Mouse (Mus musculus) layer of hippocampus, postnatal 25 days (tissue): Measurements from ENCODE around the gene Klf9. TPM values are rescaled to one million over a fixed set of nuclear protein-coding genes. Genes with fewer than 3 reads are reported as not detected.

Experiments used
- DNase-seq, 2 experiments: peaks; one replicate each; pipeline ENCODE4 v3.0.0; 2022; ENCODE audit warnings: mixed read lengths in 2 of 2, low spot score in 1 of 2; ENCODE audit errors: extremely low spot score in 1 of 2
- total RNA-seq, 2 experiments: library from RNA; stranded (reverse); gene quantifications; 2 replicates each; pipeline ENCODE4 v1.2.3; 2021

Gene Klf9
- total RNA-seq, 2 experiments from 2014 or later, result 157 to 184 TPM

DNA sequence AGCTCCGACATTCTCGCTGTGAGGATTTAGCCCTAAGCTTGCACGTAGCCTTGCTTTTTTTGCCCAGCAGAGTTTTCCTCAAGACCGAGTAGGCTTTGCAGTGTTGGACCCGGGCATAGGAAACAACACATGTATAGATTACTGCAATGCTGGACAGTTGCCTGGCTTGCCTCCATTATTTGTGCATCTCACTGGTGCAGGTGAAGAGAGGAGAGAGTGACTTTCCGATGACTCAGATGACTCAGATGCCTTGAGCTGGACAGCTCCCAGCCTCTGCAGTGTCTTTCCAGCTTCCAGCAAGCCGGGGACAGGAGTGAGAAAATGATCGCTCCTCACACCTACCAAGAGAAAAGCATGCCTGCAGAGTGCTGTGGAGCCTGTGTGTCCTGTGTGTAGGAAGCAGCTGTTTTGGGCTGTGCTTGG lies 21.4 kb downstream of the Klf9 start:
- no peak for DNase-seq

DNA sequence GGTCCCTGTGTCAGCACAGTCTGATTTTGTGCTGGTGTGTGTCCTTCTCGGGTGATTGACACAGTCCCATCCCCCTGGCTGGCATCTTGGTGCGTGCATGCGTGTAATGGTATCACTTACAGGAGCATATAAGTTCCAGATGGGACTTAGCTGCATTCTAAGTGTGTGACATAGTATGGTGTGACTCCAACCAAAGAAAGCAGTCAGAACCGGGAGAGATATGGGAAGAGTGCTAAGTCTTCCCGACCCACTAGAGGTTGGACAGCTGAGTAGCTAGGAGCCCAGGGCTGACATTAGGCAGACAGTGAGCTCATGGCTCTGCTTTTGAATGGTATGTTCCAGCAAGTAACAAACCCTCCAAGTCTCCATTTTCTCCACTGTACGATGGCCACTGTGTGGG lies 21.9 kb downstream of the Klf9 start:
- no peak for DNase-seq

DNA sequence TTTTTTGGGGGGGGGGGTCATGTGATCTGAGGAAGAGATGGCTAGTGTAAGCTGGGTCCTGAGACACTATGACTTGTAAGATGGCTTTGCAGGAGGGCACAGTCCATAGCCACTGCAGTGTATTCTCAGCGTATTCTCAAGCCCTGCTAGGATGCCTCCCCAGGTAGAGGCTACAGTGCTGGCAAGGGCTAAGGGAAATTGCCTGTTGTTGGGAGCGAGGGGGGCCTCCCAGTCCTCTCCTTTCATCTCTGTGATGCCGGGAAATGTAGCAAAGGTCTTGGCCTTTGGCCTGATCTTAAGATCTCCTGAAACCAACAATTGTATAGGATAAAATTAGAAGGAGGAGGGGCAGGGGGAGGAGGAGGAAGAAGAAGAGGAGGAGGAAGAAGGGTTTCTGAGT lies 22.3 kb downstream of the Klf9 start:
- no peak for DNase-seq

GRCm38 (mm10) chr19:23164651-23165240 lies 23.7 kb downstream of the Klf9 start:
- DNase-seq, result no peak

DNA sequence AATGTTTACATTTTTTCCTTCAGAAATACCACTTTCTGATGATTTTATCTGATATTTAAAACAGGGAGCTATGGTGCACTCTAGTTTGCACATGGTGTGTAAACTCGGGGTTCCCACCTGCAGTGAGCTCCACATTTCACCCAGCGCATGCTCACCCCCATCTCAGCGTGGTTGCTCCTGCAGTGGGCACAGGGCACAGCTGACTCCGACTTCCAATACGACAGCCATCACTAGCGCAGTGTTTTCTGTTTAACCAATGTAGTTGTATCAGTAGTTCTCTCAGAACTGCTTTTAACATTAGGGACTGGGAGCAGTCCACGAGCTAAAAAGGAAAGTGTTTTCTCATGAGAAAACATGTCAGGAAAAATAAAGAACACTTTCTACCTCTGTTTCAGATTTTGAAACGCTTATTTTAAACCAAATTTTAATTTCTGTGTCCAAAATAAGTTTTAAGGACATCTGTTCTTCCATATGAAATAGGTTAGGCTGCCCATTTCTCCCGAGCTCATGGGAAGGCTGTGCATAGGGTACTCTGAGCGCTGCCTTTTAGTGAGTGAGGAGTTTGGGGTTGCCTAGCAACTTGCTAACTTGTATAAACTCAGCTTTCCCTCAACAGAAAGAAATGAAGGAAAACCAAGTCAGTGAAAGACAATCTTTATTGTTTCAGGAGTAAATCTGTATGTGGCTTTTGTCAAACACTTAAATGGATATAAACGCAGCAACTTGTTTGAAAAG lies 25.7 kb downstream of the Klf9 start:
- no peak for DNase-seq

- no peak for DNase-seq
Observed at GRCm38 (mm10) chr19:23168899-23169658, 28.1 kb downstream of the Klf9 start.

DNA sequence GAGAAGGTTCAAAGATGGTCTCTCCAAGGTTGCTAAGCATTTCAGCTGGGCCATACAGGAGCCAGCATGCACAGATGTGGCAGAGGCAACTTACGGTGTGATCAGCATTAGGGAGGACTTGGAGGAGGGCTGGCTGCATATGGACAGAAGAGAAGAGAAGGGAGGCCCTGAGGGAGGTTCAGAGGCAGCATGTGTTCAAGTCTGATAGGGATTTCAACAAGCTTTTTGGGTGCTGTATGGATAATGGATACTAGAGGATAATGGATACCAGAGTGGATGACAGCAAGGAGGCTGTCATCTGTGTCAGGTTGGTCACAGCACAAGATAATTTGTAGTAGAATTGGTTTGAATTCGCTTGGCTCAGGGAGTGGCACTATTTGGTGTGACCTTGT lies 28.6 kb downstream of the Klf9 start:
- DNase-seq, result no peak

DNA sequence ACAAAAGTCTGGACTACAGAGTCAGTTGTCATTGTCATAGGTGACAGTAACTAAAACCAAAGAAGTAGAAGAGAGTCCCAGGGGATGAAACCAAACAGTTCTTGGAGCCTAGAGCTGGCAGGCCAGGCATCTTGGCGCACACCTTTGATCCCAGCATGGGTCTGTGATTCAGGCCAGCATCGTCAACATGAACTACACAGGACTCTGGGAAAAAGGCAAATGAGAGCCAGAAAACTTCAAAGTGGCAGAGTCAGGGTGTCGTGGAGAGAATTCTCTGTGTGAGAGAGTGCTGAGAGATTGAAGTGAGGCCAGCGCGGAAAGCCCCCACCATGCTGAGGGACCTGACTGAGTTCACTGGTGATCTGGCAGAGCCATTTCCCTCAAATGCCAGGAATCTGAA lies 29.4 kb downstream of the Klf9 start:
- DNase-seq, result no peak

- no peak for DNase-seq
Observed at GRCm38 (mm10) chr19:23171136-23171535, 30.1 kb downstream of the Klf9 start.

GRCm38 (mm10) chr19:23175090-23175489 lies 34.1 kb downstream of the Klf9 start:
- no peak for DNase-seq

DNA sequence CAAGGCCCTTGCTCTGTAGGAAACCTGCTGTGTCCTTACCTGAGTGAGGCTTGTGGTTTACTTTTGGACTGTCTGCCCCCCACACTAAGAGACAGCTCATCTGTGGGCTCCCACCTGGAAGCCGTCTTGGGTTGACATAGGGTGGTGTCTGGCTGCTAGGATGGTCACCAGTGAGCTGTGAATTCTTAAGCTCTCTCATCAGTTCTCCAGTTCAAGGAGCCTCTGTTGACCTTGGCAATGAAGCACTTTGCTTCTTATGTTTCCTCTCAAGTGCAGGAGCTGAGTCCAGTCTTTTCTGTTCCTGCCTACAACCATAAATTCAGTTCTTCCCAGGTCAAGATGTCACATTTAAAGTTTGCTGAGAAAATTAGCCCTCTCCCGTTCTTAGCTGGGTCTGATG lies 34.5 kb downstream of the Klf9 start:
- DNase-seq, result no peak

DNA sequence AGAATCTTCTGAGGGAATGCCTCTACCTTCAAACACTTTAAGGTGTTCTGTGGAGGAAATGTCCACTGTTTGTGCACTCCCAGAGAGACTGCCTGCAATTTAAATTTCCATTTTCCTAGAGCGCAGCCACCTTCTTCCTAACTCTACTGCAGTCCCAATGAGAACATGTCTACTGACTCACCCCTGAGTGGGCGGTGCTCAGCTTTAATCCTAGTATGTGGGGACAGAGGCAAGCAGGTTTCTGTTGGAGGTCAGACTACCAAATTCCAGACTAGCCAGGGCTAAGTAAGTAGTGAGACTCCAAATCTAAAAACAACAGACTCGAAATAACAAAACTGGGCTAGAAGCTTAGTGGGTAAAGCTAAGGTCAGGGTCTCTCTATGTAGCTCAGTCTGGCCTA lies 37.5 kb downstream of the Klf9 start:
- no peak for DNase-seq

GRCm38 (mm10) chr19:23183493-23183892 lies 42.5 kb downstream of the Klf9 start:
- DNase-seq, result no peak

DNA sequence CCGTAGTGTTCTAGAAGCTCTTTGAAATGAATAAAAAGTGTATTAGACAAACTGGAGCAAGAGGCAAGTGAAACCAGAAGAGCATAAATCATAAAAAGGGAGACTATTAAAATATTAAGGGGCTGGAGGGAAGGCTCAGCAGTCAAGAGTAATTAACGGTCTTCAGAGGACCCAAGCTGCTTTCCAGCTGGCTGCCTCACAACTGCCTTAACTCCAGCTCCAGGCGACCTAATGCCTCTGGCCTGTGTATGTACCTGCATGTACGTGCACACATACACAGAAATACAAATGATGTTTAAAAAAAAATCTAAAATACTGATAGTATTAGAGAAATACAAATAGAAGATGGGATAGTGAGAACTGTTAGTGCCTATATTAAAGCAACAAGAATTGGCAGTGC lies 43.0 kb downstream of the Klf9 start:
- DNase-seq, result no peak

DNA sequence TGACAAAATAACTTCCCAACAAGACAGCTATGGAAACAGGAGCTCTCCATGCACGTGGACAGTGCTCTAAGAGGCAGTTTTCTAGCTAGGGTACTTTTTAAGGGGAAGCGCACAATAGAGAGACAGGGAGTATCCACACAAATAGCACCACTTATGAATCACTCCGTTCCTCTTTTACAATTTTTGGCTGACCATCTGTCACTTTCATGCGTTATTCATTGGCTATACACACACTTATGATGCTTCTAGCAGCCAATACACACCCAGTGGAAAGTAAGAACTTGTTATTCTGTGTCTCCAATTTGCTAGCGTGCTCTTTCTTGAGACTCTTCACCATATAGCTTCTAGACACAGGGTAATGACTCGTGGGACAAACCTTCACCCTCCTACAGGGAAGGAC lies 46.7 kb downstream of the Klf9 start:
- no peak for DNase-seq

DNA sequence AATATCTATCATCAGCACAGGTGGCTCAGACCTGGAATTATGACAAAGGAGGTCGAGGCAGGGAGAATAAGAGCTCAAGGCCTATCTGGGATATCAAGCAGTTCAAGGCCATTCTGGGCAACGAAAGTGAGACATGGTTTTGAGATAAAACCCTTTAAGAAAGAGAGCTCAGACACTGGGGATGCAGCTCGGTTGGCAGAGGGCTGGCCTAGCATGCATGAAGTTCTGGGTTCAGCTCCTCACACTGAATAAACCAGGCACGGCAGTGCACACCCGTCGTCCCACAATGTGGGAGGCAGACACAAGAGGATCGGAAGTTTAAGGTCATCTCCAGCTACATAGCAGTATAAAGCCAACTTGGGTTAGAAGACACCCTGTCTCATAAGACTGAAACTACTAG lies 48.0 kb downstream of the Klf9 start:
- no peak for DNase-seq

GRCm38 (mm10) chr19:23189744-23190143 lies 48.7 kb downstream of the Klf9 start:
- DNase-seq, result no peak

GRCm38 (mm10) chr19:23191486-23191885 lies 50.5 kb downstream of the Klf9 start:
- no peak for DNase-seq

- no peak for DNase-seq
Observed at GRCm38 (mm10) chr19:23193076-23193475, 52.0 kb downstream of the Klf9 start.

- DNase-seq, result no peak
Observed at GRCm38 (mm10) chr19:23202106-23202505, 61.1 kb downstream of the Klf9 start.

DNA sequence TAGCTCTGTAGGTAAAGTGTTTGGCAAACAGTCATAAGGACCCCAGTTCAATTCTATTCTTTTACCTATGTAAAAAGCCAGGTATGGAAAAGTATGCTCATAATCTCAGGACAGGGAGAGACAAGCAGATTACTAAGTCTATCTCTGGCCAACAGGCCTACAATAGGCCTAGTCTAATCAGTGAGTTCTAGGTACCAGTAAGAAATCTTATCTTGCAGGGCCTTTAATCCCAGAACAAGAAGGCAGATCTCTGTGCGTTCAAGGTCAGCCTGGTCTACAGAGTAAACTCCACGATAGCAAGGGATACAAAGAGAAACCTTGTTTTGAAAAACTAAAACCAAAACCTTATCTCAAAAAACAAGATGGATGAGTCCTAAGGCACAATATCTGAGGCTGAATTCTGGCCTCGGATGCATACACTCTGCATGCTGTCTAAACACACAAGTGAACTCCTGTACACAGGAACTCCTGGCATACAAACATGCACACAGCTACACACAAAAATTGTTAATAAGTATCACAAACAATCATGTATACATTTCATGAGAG lies 62.6 kb downstream of the Klf9 start:
- no peak for DNase-seq
